Mouse (Mus musculus): Measurements from ENCODE around the gene Ank3.

The Ank3 gene

DNA sequence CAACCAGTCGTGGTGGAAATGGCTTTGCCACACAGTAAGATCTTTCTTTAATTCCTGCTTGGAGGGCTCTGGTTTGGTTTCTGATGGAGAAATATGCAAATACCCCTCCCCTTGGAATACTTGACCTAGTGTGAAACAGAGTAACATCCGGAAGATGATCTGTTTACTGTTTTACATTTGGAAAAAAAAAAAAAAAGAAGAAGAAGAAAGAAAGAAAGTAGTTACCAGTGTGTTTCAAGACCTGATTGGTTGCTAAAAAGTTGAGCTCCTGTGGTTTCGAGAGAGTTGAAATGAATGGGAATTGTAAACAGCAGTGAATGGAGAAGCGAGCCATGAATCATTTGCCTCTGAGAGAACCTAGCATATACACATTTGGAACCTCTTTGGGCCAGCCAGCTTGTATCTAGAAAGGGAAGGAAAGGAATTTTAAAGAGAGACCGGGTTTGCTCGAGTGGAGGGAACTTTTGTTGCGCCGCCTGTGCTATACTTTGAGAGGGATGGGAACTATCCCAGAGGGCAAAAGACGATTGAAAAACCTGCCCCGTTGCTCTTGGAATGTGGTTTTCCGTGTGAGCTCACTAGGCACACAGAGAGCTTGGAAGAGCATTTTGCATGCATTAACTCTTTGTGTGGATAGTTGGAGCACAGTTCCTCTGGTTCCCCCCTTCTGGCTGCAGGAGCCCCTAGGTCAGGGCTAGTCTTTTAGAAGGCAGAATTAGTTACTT, 527.7 kb downstream of the Ank3 start:
- in situ Hi-C loops (cut with MboI; ENCODE audit: low pct_unique_long_range_greater_than_20kb in 1 of 2, low sequenced_read_pairs in 2 of 2, unreplicated experiment in 1 of 2): no loop called here

DNA sequence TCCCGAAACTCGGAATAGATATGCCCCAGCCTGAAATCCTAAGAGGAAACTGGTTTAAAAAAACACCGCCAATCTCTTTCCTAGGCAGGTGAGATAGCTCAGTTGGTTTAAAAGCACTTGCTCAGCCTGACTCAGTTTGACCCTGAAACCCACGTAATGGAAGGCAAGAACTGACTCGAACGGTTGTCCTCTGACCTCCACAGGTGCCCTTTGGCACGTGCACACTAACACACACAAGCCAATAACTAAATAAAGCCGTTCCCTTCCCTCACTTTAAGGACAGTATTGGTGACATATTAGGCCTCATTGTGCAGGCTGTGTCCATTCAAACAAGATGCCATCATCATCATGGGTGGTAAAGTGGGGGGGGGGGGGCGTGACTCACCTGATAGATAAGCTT, 528.4 kb downstream of the Ank3 start:
- in situ Hi-C loops (cut with MboI; ENCODE audit: low pct_unique_long_range_greater_than_20kb in 1 of 2, low sequenced_read_pairs in 2 of 2, unreplicated experiment in 1 of 2): no loop called here

DNA sequence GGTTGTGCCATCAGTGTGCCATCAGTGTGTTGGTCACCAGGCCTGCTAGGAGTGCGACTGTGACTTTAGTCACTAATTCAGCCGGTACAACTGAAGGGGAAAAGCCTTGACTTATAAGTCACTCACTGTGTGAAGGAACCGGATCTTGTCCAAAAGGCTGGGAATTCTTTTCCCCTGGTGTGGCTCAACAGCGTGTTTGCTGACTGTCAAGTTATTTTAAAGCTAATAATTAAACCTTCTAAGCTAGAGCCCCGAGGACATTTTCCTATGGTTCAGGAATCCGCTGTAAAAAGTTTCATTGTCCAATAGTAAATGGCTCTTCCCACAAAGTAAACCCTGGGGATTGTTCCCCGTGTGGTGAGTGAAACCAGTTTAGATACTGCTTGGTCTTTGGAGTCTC, 529.8 kb downstream of the Ank3 start:
- in situ Hi-C loops (cut with MboI; ENCODE audit: low pct_unique_long_range_greater_than_20kb in 1 of 2, low sequenced_read_pairs in 2 of 2, unreplicated experiment in 1 of 2): no loop called here

DNA sequence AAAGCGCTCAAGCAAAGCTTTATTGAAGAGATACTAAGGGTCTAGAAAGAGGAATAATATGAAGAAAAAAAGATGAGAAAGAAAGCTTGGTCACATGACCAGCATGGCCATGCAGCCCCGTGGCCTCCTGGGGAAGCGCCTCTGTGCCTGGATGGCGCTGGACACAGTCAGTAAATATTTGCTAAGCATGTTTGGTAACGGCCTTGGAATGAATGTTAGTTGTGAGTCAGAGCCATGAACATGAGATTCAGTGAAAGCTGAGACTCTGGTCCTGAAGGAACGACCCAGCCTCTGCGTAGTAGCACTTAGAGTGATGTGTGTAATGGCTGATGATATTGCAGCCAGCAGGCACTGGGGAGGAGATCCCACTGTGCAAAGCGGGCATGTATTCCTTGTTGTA, 531.9 kb downstream of the Ank3 start:
- in situ Hi-C loops (cut with MboI; ENCODE audit: low pct_unique_long_range_greater_than_20kb in 1 of 2, low sequenced_read_pairs in 2 of 2, unreplicated experiment in 1 of 2): no loop called here

DNA sequence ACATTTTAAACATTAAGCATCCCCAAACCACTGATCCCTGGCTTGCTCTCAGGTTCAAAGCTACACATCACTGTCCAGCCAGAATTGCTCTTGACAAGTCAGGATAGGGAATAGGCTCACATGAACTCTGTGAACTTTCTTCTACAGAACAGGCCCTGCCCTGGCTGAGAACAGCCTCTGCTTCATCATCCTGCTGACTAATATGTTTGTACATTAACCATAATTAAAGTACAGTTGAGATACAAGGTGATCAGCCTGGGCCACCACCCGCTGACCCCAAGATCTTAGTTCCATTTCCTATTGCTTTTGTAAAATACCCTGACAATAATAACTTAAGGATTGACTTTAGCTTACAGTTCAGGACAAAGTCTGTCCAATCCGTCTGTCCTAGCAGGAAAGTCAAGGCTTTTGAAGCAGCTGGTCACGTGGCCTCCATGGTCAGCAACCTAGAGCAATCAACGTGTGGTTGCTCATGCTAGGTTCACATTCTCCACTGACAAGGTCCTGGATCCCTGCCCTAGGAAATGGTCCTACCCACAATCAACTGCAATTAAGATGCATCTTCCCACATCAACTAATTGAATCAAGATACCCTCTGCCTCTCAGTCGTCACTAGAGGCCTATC, 538.0 kb downstream of the Ank3 start:
- in situ Hi-C loops (cut with MboI; ENCODE audit: low pct_unique_long_range_greater_than_20kb in 1 of 2, low sequenced_read_pairs in 2 of 2, unreplicated experiment in 1 of 2): no loop called here

DNA sequence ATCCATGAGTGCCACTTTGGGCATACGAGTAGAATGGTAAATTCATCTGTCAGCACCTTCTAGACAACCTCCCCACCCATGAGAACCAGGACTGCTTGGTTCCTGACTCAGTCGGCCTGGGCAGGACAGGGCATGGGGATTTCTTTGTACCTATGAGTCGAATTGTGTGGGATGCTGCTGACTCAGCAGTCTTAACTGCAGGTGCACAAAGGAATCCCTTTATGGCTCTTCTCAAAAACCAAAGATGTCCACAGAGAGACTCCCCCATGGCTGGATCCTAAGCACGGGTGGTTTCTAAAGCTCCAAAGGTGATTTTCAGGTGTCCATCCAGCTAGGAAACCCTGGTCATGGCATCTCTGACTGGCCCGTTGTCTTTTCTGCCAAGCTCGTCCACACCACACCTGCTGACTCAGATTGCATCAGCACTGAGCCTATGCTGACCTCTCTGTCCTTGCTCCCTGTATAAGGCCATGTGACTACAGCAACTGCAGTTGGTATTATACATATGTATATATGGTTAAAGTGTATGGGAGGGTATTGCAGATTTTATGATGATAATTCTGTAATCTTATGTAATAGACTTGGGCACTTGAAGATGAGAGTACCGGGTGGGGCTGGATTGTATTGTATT, 538.8 kb downstream of the Ank3 start:
- in situ Hi-C loops (cut with MboI; ENCODE audit: low pct_unique_long_range_greater_than_20kb in 1 of 2, low sequenced_read_pairs in 2 of 2, unreplicated experiment in 1 of 2): no loop called here

DNA sequence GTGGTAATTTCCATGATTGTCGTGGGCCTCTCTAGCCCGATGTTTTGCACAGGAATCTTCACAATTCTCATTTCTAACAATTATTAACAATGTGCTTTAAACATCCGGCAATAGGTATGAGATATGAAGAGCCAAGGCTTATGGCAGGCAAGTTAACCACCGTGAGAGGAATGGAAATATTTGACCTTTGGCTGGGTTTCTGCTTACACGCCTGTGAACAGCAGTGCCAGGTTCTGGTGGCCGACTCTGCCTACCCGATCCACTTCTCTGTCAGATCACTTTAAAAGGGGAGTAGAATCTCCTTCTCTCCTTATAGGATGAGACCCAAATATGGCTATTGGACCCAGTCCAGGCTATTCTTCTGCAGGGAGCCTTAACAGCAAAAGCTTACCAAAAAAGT, 540.6 kb downstream of the Ank3 start:
- in situ Hi-C loops (cut with MboI; ENCODE audit: low pct_unique_long_range_greater_than_20kb in 1 of 2, low sequenced_read_pairs in 2 of 2, unreplicated experiment in 1 of 2): no loop called here

DNA sequence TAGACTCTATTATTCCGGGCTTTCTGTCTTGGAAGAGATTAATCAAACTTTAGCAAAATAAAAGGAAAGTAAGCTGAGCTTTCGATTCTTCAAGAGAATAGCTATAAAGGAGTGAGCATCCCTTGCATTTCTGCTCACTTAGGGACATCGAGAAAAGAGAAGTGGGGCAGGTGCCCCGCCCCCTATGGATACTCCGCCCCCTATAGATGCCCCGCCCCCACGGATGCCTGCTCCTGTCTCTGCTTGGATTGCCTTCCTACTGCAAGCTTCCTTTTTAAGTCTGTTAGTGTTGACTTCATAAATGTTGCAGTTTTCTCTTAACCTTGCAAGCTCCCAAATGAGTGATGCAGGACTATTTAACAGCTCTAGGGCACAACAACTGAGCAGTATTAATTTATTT, 541.4 kb downstream of the Ank3 start:
- in situ Hi-C loops (cut with MboI; ENCODE audit: low pct_unique_long_range_greater_than_20kb in 1 of 2, low sequenced_read_pairs in 2 of 2, unreplicated experiment in 1 of 2): no loop called here

DNA sequence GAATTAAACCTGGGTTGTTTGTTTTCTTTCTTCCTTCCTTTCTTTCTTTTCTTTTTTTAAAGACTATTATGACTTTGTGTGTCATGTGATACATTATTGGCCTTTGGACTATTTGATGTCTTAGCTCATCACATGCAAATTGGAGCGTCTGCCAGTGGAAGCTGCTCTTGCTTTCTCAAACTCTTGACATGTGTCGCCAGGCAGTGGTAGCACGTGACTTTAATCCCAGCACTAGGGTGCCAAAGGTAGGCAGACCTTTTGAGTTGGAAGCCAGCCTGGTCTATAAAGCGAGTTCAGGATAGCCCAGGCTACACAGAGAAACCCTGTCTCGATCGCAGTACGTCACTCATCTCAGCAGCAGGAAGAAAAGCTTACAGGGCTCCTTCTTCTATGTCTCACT, 542.4 kb downstream of the Ank3 start:
- in situ Hi-C loops (cut with MboI; ENCODE audit: low pct_unique_long_range_greater_than_20kb in 1 of 2, low sequenced_read_pairs in 2 of 2, unreplicated experiment in 1 of 2): no loop called here

DNA sequence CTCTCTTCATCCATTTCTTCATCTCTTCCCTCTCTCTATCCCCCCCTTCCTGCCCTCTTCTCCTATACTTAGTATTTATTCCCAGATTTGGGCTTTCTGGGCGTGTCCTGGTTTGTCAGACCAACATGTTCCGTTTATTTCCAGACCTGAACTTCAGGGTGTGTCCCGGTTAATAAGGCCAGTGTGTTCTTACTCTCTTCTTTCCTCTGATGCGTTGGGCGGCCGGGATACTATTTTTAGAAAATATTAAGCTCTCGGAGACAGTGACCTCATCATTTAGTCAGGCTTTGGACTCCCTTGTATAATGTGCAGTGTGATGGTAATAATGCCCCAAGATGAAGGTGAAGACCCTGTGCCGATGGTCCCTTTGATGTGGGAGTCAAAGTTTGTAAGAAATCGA, 546.3 kb downstream of the Ank3 start:
- in situ Hi-C loops (cut with MboI; ENCODE audit: low pct_unique_long_range_greater_than_20kb in 1 of 2, low sequenced_read_pairs in 2 of 2, unreplicated experiment in 1 of 2): no loop called here

DNA sequence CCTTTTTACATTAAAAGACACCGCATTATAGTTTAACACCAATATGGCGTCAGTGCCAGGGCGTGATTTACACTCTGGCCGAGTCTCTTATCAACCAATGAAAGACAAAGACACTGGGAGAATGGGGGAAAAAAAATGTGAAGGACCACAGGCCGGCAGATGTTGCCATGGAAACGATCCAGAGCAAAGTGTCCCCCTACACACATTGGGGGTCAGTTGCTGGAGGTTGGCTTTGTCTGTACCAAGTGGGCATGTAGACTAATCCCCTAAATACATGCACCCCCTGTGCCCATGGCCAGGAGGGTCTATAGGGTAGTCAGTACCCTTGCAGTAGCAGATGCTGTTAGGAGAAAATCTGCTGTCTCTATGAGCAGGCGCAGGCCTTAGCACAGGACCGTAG, 547.3 kb downstream of the Ank3 start:
- in situ Hi-C loops (cut with MboI; ENCODE audit: low pct_unique_long_range_greater_than_20kb in 1 of 2, low sequenced_read_pairs in 2 of 2, unreplicated experiment in 1 of 2): no loop called here

DNA sequence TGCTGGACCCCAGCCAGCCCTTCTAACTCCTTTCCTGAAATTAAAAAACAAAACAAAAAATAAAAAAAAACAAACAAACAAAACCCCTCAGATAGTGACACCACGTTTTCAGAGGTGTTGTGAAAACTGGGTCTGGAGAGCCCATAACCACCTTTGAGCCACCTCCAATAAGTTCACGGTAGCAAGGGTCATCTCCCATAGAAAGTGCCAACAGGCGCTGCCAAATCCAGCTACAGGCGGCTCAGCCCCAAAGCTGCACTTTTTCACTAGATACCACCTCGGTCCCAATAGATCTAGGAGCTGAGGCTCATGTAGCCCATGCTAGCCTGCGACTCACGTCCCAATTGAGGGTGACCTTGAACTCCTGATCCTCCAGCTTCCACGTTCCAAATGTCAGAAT, 547.7 kb downstream of the Ank3 start:
- in situ Hi-C loops (cut with MboI; ENCODE audit: low pct_unique_long_range_greater_than_20kb in 1 of 2, low sequenced_read_pairs in 2 of 2, unreplicated experiment in 1 of 2): no loop called here

DNA sequence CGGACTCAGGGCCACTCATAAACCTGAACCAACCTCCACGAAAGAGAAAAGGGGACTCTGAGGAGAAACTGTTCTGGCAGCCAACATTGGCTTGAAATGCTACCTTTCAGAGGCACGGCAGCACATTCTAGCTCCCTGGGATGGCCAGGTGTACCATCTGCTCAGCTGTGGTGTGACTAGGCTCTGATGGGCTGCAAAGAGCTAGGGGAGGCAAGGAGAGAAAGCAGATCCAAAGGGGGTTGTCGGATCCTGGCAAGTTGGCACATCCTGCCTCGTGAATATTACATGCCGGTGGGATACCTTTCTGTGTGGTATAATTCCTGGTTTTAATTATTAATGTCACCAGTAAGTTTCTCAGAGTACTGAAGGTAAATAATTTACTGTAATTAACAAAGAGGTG, 548.5 kb downstream of the Ank3 start:
- in situ Hi-C loops (cut with MboI; ENCODE audit: low pct_unique_long_range_greater_than_20kb in 1 of 2, low sequenced_read_pairs in 2 of 2, unreplicated experiment in 1 of 2): no loop called here

DNA sequence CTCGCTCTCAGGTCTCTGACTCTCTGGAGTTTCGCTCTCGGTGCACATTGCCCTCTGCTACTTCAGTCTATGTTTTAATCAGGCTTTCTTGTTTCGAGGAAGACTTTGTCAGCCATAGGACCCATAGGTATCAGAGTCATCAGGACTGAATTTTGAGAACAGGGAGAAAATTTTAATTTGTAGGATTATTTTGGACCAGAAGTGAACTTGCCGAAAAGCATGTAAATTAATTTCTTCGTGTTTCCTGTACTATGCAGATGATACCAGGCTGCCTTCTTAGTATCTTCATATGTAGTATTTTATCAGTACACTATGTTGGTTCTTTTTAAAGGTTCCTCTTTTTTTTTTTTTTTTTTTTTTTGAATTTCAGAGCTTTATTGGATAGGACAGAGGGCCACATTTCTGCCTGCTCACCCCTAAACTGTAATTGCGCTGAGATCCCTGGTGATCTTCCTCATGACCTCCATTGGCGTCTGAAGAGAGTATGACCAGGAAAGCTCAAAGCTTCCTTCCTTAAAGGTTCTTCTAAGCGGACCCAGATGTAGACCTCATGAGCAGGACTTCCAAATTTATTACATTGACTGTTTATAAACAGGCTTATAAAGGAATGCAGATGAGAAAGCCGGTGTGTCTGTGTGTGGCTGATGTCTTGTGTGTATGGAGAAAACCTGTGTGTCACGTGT, 551.8 kb downstream of the Ank3 start:
- in situ Hi-C loops (cut with MboI; ENCODE audit: low pct_unique_long_range_greater_than_20kb in 1 of 2, low sequenced_read_pairs in 2 of 2, unreplicated experiment in 1 of 2): loop anchor here in 1 of 2 experiments (25.0 kb wide), 1 partner anchor 288 kb away; no protein-coding TSS in a partner anchor

DNA sequence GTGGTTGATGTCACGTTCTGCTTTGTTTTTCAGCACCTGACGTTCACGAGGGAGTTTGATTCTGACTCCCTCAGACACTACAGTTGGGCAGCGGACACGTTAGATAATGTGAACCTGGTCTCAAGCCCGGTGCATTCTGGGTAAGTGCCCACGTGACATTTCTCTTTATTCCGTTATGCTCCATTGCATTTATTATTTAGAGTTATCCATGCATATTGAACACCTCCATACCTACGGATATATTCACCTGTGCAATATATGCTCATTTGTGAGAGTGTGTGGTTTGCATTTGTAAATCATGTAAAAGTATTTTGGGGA, 552.3 kb downstream of the Ank3 start:
- in situ Hi-C loops (cut with MboI; ENCODE audit: low pct_unique_long_range_greater_than_20kb in 1 of 2, low sequenced_read_pairs in 2 of 2, unreplicated experiment in 1 of 2): loop anchor here in 1 of 2 experiments (25.0 kb wide), 1 partner anchor 289 kb away; no protein-coding TSS in a partner anchor

DNA sequence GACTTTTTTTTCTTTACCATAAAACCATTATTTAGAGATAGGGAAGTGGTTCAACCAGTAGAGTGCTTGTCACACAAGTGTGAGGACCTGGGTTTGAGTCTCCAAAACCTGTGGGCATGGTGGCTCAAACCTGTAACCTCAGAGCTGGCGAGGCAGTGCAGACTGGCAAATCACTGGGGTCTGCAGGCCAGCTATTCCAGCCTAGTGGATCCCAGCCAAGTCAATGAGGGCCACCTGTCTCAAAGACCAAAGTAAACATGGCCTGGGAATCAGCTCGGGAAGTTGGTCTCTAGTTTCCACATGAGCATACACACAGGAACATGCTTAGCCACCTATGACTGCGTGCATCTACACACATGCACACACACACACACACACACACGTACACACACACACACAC, 552.9 kb downstream of the Ank3 start:
- in situ Hi-C loops (cut with MboI; ENCODE audit: low pct_unique_long_range_greater_than_20kb in 1 of 2, low sequenced_read_pairs in 2 of 2, unreplicated experiment in 1 of 2): loop anchor here in 1 of 2 experiments (25.0 kb wide), 1 partner anchor 289 kb away; no protein-coding TSS in a partner anchor

DNA sequence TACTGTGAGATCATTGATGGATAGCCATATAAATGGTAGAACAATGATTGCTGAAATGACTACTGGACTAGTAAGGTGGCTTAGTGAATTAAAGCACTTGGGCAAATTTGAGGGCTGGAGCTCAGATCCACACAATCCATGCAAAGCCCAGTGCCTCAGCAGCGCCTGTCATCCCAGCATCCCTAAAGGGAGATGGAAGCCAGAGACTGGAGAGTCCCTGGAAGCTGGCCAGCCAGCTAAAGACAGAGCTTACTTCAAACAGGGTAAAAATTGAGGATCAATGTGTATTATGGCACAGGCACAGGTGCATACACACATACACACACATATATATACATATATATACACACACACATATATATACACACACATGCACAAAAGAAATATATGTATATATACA, 553.7 kb downstream of the Ank3 start:
- in situ Hi-C loops (cut with MboI; ENCODE audit: low pct_unique_long_range_greater_than_20kb in 1 of 2, low sequenced_read_pairs in 2 of 2, unreplicated experiment in 1 of 2): loop anchor here in 1 of 2 experiments (25.0 kb wide), 1 partner anchor 290 kb away; no protein-coding TSS in a partner anchor

DNA sequence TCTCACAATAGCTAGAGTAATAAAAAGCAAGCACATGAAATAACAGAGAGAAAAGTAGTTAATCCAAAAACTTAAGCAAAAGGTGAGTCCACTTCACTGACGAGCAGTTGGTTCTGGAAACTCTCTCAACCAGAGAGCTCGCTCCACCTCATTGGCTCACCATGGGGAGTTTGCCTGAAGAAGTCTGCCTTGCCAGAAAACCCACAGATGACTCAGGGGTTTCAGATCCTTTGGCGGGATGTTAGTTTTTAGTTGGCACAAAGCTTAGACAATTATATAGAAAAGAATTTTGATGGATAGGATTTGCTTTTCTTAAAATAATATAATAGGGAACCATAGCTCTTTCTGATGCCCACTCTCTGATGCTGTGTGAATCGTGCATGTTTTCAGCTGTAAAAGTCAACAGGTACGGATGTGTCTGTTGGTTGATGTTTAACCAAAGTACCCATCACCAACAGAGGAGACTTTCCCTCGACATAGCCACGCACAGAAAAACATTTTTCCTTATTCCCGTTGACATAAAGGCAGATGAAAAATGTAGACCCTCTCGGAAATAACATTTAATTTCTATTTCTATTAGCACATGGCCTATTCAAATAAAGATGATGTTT, 556.2 kb downstream of the Ank3 start:
- in situ Hi-C loops (cut with MboI; ENCODE audit: low pct_unique_long_range_greater_than_20kb in 1 of 2, low sequenced_read_pairs in 2 of 2, unreplicated experiment in 1 of 2): loop anchor here in 1 of 2 experiments (25.0 kb wide), 1 partner anchor 292 kb away; no protein-coding TSS in a partner anchor

DNA sequence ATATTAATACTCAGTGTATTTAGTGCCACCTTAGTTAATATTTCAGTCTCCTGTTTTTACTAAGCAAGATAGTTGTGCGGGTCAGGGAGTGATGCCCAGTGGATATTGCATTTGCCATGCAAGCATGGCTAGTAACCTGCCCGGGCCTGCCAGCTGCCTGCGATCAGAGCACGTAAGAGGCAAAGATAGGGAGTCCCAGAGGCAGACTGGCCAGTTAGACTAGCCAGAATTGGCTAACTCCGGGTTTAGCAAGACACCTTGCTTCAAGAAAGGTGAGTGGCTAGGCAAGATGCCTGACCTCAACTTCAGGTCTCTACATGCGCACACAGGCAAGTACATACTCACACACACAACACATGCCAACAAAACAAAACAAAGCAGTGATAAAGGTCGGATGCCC, 563.7 kb downstream of the Ank3 start:
- in situ Hi-C loops (cut with MboI; ENCODE audit: low pct_unique_long_range_greater_than_20kb in 1 of 2, low sequenced_read_pairs in 2 of 2, unreplicated experiment in 1 of 2): loop anchor here (10.0 to 25.0 kb wide), 3 partner anchors 97 to 300 kb away; no protein-coding TSS in a partner anchor

All from mouse embryonic stem cell (cell line).